Mouse (Mus musculus): ENCODE measurements at regions not wholly inside any gene's neighbourhood (a gene's known extent, or its start where the extent isn't known, plus 50 kb on each side); places are given as distances from the start of the nearest gene placed in this dataset.

DNA sequence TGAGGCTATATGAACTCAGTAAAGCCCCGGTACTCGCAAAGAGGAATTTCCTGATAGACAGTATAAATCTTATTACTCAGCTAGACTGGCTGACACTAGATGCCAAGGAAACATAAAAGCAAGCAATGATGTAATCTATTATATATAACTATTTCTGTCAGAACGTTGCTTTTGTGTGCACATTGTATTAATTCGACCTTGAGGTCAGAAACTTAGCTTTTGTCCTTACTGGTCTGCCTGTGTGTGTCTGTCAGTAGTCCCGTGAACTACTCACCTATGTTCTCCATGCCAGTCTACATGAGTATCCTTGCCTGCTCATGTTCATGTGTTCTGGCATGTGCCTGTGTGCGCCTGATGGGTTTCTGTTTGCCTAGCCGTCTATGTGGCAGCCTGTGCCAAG is 70.5 kb downstream of the Tmx1 start:
- DNase-seq: no peak

DNA sequence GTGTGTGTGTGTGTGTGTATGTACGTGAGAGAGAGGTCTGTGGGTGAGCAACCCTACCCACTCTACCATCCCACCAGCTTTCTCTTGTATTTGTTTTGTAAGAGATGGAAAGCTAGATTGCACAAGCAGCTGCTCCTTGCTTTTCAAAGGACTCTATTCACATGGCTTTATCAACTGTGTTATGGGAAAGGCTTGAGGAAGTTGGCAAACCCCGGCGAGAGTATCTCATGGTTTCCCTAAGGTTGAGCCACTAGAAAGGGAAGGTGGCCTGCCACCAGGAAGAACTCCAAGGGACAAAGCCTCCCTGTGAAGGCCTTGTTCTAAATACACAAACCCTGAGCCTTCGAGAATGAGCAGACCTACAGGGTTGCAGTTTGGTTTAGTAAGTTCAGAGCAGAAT is 71.8 kb downstream of the Tmx1 start:
- no peak for DNase-seq

DNA sequence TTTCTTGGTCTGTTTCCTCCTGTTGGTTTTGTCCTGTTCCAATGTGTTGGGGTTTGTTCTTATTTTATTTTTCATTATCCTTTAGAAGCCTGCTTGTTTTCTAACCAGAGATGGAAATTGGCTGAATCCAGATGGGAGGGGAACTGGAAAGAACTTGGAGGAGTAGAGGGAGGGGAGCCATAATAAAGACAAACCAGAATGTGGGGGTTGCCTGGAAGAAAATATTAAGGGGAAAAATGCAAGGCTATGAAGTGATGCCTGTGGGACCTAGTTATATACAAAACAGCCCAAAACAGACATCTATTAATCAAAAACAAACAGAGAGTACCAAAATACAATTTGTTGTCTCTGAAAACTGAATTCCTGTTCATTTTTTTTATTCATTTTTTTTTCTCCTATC is 78.8 kb downstream of the Tmx1 start:
- no peak for DNase-seq

DNA sequence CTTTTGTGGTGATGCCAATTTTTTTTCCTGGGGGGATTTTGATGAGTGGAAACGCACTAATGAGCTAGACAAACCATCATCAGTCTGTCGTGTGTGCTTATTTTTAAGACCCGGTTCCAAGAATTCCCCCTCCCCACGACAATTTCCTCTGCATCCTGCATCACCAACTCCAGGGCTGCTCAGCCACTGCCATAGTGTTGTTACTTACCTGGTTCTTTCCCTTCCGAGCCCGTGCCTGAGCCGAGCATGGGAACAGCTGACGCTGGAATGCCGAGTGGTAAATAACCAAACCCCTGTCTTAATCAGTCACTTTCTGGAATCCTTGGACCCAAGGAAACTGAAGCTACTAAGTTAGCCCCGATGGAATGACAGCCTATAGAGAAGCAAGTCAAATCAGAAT is 79.3 kb downstream of the Tmx1 start:
- no peak for DNase-seq

DNA sequence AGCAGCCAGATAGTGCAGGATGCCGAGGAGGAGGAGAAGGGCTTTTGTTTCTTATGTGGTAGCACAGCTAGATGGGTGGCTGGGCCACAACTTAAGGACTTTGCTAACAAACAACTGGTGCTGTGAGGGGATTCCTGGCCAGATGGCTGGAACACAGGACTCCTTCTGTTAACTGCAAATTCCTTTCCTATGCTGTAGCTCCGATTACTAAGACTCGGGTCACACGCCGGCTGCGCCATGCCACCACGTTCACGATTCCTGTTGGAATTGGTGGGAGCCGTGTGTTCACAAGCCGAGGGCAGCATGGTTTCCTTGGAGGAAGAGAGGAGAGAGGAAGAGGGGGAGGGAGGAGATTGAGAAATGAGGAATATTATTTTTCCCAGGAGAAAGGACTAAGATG is 79.9 kb downstream of the Tmx1 start:
- no peak for DNase-seq

DNA sequence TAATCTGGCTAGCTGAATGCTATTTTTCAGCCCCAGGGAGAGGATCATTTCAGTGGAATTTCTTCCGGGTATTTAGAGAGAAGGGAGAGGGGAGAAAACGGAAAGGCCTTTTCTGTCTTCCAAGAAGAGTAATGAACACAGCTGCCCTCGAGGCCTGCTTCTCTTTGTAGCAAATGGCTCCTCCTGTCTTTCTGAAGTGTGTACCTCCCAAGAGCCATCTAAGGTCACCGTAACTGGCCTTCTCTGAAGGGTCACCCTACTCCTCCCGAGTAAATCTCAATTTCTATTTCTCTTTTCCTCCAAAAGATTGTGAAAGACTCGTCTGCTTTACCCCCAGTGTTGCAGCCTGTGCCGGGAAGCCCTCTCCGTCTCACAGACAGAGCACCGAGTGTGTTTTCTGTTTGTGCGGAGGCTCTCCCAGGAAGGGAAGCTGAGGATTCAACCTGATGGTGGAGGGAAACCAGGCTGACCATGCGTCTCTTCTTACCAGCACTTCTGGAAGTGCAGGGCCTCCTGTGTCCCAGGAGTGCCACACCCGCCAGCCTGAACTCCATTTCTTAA is 80.6 kb downstream of the Tmx1 start:
- no peak for DNase-seq

DNA sequence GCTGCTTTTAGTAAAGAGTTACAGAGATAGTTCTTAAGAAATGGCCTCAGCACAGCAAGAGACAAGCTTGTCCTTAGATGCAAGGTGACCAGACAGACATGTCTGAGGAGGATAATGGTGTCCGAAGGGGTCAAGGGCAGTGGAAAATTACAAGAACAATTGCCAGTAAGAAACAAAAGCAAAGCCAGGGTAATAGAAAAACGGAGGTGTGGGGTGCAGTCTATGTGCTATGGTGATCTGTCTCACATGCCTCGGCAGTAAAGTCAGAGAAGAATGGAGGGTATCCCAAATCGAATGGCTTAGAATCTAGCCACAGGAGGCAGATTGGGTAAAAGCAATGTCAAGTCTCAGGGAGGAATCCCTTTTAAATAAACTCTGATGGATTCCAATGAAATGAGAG is 86.2 kb downstream of the Tmx1 start:
- DNase-seq: no peak

DNA sequence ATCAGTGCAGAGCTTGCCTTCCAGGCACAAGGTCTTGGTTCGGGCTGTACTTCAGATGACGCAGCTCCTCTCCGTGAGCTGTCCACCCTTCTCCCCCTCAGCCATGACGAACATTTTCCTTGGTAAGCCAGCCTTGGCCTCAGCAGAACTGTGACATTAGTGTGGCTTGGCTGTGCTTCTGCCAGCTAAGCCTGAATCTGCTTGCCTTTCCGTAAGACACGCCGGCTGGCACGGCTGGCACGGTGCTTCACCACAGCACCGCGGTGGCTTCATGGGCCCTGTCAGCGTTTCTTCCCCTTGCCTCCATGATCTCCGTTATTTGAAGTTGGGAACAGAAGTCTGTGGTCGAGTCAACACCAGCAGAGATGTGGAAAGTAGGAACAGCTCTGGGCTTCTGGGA is 87.0 kb downstream of the Tmx1 start:
- DNase-seq: no peak

DNA sequence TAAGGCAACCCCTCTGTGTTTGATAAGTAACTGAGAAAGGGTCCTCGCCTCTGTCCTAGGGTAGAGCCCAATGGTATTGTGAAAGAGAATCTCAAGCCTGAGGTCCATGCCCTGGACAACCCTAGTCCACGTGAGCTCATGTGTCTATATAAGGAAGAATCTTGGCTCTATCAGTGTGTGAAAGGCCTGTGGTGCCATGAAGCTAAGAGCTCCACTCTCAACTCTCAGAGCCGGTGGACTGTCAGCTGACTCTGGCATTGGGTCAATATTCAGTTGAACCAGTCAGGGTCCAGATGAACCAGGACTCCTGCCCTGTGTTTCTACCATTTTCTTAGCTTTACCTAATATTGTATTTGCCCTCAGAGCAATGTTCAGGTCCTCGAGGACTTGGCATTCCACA is 88.5 kb downstream of the Tmx1 start:
- no peak for DNase-seq

DNA sequence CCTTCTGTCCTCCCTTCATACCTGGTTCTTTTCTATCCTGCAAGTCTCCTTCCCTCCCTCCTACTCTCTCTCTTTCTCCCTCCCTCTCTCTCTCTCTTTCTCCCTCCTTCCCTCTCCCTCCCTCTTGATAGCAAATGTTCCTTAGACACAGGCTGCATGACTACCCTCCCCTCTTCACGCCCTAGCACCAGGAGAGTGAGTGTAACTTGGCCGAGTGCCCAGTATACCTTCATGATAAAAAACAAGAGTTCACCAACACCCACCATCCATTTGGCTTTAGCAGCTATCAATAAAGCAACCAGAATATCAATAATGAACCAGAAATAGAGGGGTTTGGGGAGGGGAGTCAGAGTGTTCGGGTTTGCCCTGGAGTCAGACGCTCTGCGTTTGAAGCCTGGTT is 90.4 kb downstream of the Tmx1 start:
- no peak for DNase-seq

DNA sequence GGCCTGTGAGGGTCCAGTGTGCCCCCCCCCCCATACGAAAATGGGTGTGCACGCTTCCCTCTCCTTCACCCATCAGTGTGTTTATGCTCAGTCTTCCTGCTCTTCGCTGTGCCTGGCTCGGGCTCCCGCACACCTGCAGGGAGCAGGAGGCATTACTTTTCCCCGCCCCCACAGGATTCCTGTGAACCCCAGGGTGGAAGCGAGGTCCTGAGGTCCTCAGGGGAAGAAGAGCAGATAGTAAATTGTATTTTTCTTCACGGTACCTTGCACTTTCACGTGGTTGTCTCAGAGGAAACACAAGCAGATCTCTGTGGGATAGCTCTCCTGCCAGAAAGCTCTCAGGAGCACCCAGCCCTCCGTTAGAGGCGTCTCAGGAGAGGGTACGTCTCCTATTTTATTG is 91.4 kb downstream of the Tmx1 start:
- DNase-seq: no peak

DNA sequence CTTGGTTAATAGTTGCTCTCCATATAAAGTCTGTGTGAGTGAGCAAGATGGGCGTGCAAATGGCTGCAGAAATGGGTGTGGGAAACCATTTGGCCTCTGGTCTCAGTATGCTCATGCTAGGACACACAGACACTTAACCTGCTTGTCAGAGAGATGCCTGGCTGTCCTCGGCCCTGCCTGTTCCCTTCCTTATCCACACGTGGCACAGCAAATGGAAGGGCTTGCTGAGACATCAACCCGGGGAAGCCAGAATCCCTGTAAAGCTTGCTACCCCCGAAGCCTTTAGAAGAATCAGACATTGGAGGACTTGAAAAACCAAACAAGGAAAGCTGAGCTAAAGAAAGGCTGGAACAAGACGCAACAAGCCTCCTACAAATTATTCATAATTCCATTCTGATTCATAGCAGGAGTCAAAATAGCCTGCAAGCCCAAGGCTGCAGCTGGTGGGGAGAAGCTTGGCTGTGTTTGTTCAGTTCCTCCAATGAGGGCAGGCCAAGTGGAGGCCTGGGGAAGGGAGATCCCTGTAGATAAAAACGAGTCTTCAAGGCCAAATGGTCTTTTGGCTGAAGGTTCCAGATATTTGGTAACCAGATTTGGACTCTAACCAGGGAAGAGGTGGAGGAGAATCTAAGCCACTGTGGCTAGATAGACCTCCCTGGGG is 92.1 kb downstream of the Tmx1 start:
- no peak for DNase-seq

DNA sequence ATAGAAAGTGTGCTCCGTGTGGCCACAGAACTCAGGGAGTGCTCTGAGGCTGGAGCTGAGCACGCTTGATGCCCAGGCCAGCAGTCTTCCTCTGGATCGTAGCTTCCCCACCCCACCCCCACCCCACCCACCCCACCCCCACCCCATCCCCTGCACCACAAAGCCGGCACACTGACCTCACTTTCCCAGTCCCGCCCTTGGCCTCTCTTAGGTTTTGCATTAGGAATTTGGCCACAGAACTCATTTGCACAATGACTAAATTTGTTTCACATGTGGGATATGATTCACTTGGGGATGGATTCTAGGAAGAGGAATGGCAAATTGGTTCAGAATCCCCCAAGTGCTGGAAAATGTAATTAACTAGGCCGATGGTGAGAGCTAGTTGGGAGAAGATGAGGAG is 94.3 kb downstream of the Tmx1 start:
- no peak for DNase-seq

DNA sequence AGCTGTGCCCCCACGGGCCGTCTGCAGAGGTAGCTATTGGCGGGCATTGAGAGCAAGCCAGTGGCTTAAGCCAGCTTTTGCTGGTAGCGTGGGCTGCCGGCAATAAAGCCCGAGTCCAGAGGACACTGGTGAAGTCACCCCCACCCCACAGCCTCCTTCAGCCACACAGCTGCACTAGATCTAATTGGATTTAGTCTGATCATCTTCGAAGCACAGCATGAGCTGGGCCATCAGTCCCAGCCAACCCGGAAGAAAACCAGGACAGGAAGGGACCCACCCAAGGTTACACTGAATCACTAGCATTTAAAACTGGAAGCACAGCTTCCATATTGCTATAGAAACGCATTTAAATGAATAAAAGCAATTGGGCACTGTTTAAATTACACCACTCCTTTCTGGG is 96.4 kb downstream of the Tmx1 start:
- no peak for DNase-seq

DNA sequence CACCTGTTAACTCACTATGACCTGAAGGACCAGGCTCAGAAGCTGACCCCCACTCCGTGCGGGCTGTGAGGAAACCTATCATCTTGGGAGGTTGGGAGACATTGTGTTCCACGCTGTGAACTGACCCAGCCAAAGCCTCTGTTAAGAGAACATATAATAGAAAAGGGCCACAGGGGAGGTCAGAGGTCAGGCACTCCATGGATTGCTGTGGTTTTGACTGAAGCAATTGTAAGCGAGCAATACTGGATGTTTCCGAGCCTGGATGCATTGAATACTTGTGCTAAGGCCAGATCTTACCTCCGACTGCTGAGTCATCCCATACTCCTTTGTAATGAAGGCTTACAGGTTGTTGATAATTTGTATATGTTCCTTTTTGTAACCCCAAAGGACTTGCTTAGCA is 101.0 kb downstream of the Tmx1 start:
- no peak for DNase-seq

DNA sequence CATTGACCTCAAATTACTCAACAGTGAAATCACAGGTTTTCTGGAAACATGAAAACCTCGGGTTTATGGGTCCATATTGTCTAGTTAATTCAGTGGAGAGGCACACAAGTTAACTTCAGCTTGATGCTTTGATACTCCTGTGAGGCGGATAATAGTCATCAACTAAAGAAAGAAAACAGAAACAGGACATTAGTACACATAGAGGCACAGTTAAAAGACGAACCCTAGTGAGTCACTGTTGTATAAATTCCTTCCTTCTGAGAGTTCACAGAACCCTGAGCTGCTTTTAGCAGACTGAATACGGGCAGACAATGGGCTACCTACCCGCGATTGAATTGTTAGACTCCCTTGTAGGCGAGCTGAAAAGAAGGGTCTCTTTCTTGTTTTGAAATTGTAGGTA is 101.7 kb downstream of the Tmx1 start:
- DNase-seq: no peak

DNA sequence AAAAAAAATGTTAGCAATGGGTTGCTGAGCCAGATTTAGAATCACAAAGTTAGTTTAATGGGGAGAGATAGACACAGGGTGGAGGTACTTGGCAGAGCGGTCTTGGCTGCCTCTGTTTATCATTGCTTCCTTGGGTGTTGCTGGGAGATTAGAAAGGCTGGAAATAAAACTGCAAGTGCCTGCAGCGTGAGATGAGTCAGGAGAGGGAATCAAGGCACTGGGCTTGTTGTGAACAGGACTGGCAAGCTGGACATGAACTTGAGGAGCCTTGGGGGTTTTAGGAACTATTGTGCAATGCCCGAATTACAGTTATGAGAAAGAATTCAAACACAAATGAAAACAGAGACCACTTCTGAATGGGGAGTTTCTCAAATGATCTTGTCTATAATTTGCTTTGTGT is 102.8 kb downstream of the Tmx1 start:
- DNase-seq: no peak

DNA sequence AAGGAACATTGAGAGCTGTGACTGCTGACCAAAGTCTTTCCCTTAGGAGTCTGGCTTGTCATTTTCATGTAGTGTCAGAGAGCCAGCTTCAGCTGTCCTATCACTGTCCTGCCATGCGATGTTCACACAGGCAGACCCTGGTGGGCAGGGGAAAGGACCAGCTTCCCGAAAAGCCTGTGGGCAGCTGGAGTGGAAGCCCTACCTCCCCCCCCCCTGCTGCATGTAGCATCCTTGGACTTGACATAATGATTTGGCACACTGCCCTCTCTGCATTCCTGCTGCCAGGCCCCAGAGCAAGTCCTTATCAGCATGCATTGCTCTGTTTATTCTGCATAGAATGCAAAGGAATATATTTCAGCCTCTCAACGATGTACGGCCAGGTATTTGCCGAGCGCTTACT is 103.9 kb downstream of the Tmx1 start:
- DNase-seq: no peak

DNA sequence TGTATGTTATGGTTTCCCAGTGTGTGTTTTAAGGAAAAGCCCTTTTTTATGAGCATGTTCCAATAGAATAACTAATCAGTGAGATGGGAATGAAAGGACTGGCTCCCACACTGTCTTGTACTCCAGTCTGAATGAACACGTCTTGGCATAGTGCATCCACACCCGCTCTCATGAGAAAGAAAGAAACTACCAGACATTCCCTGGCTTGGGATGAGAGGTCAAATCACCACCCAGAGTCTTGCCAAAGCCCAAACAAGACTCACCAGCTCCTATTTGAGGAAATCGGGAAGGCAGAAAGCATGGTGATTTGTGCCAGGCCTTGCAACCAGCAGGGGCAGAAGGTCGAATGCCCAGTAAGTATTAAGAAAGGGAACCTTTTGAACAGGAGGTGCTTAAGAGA is 110.6 kb downstream of the Tmx1 start:
- no peak for DNase-seq

DNA sequence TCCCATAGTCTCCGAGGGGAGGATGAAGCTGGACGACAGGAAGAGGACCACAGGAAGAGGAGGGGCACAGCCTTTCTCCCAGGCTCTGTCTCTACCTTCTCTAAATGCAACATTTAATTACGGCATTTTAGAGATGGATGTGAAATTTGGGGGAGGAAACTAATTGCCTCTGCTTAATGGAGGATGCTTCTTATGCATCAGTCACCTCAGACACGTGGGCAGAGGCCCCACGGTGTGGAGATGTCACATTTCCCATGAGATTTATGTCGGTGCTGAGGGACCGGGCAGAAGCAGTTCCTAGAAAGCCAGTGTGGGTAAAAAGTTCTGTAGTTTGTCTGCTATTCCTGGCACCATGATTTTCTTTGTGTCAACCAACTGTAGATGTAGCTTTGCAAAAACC is 122.8 kb downstream of the Tmx1 start:
- DNase-seq: no peak

DNA sequence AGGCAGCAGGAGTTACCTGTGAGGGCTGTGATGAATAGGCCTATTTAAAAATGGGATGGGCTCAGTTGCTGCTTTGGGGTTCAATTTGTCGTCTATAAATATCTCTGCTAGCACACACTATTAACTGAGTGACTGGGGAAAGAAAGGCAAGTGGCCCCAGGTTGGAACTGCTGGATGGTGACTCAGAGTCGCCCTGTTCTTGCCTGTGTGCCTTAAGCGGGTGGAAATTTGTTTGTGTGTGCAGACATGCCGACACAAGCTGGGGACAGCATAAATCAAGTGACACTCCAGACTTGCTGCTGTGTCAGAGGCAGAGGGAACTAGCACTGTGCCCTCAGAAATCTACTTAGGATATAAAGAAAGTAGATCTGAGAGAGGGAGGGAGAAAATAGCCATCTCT is 124.9 kb downstream of the Tmx1 start:
- DNase-seq: no peak

DNA sequence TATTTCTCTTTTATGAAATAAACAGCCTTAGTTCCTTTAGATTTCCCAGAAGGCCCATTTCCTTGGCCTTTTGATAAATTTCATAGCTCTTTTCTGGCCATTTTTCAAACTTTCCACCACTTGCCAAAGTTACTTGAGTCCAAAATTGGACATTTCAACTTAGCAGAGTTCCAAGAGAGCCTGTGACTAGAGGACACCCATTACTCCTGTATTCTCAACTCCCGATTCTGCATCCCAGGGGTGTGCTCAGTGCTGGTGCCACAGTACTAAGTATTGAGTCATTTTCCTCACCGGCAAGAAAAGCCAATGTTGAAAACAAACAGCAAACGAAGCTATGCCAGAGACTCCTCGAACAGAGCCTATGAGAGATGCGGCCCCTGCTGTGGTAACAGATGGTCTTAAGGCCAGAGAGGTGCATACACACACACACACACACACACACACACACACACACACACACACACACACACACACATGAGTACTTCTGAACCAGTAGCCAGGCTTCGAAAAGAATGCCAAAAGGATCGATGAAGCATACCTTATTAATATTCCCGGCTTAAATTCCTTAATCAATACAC is 126.5 kb downstream of the Tmx1 start:
- DNase-seq: peak; percentile 14

DNA sequence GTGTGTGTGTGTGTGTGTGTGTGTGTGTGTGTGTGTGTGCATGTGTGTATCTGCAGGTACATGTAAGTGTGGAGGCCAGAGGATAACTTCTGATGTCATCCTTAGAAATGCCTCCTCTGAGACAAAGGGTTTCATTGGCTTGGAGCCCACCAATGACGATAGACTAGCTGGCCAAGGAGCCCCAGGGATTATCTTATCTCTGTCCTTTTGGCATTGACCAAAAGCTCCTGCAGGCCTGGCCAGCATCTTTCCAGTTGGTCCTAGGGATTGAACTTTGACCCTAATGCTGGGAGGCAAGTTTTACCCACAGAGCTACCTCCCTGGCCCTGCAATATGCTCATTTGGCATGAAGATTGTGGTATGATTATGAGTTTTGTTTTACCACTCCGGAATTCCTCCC is 133.3 kb downstream of the Tmx1 start:
- DNase-seq: no peak

DNA sequence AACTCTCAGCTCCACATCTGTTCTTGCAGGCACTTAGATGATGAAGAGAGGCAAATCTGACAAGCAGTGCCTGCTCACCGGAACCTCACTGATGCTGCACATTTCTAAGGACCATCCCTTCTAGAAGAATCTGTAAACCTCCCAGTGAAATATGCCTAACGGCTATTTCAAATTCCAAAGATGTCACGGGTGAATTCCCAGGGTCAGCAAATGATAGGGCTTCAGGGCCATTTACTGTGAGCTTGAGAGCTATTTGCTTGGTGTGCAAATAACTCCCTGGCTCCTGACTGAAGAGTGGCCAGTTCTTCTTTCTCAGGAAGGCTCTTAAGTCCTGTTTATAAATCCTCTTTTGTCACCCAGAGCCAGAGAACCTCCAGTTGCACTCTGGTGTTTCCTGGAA is 135.3 kb downstream of the Tmx1 start:
- peak; percentile 31 for DNase-seq

DNA sequence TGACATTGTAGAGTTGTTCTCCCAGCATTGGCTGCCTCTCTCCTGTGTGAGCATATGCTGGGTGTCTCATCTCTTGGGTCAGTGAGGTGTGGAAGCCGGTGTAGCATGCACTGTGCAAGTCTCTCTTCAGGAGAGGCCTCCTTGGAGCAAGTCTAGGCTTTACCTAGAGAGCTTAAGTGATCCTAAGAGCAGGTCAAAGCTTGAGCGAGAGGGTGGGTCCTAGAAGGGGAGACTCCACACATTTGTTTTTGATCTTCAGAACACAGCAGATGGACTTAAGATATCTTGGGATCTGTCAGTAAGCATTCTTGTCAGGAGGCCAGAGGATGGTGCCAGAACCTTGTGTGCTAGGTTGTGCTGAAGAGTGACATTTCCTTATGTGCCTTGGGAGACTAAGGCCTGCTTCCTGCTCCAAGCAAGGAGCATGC is 136.4 kb downstream of the Tmx1 start:
- DNase-seq: peak; percentile 59

Data from kidney, postnatal 14 days (tissue).